ENCODE assay signal across 18 mouse cellular contexts in the genomic region with DNA sequence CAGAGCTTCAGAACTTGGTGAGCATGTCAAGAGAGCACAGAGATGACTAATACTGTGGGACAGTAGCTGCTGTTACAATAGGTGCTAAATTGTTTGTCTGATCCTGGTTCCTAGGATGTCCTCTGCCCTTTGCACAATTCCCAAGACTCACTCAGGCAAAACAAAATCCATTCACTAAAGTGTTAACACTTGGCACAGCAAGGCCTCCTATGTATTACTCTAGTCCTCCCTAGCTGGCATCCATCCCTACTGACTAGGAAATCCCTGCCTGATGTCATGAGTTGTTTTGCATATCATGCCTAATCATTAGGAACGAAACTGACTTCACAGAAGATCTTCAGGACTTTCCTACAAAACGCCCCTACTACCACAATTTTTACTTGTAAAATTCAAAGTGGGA.
DNase-seq lines count a peak whose midpoint lies in the region; ATAC-seq and TF ChIP-seq lines count a peak whose summit lies in the region.
"Had no signal": no experiment of that assay in that cellular context is flagged by ENCODE, and none has a peak within 500 bp of the region (broad histone marks: within the 10 kb centered on the region; RNA-seq: fewer than 3 reads in every experiment).

No protein-coding gene starts in this region.

- no peak overlapping the region for H3K4me3 ChIP-seq in heart, embryonic 15.5 days
- H3K4me3 ChIP-seq in liver, postnatal 0 days (ENCODE audit: low read depth, low read length) = no peak overlapping the region
- H3K4me3 ChIP-seq in limb, embryonic 10.5 days = no peak overlapping the region
- H3K4me3 ChIP-seq: embryonic facial prominence, embryonic 15.5 days; forebrain, embryonic 12.5 days; layer of hippocampus, adult 2 months; limb, embryonic 13.5 days; liver, embryonic 15.5 days; stomach, embryonic 15.5 days had no signal

- peak overlapping the region; percentile 54 for H3K27ac ChIP-seq in heart, embryonic 15.5 days
- peak overlapping the region; percentile 17; the same call in 1 of the 2 replicates for H3K27ac ChIP-seq in liver, postnatal 0 days (ENCODE audit: low read depth)
- H3K27ac ChIP-seq in limb, embryonic 10.5 days = peak overlapping the region; percentile 74
- H3K27ac ChIP-seq: embryonic facial prominence, embryonic 15.5 days; forebrain, embryonic 12.5 days; layer of hippocampus, adult 2 months; limb, embryonic 13.5 days; liver, embryonic 15.5 days; stomach, embryonic 15.5 days had no signal

- no peaks in the 10 kb centered on the region for H3K9me3 ChIP-seq in heart, embryonic 15.5 days (replicated peaks)
- no peaks in the 10 kb centered on the region for H3K9me3 ChIP-seq in liver, postnatal 0 days (ENCODE audit: low read length)
- H3K9me3 ChIP-seq in limb, embryonic 10.5 days (replicated peaks) = no peaks in the 10 kb centered on the region
- H3K9me3 ChIP-seq: embryonic facial prominence, embryonic 15.5 days; forebrain, embryonic 12.5 days; limb, embryonic 13.5 days; liver, embryonic 15.5 days; stomach, embryonic 15.5 days had no signal

- H3K27me3 ChIP-seq in heart, embryonic 15.5 days = no peaks in the 10 kb centered on the region
- H3K27me3 ChIP-seq in liver, postnatal 0 days (ENCODE audit: insufficient read depth, low read length) = no peaks in the 10 kb centered on the region
- H3K27me3 ChIP-seq in limb, embryonic 10.5 days (ENCODE audit: low read depth, poor library complexity, severe bottlenecking) = no peaks in the 10 kb centered on the region
- H3K27me3 ChIP-seq: embryonic facial prominence, embryonic 15.5 days; forebrain, embryonic 12.5 days; liver, embryonic 15.5 days; stomach, embryonic 15.5 days had no signal

- H3K36me3 ChIP-seq in heart, embryonic 15.5 days = peaks cover 5% of the 10 kb centered on the region; the same call in 1 of the 2 replicates
- 0 out of 2 replicates have a peak, but pooled peaks cover 2% of the 10 kb centered on the region for H3K36me3 ChIP-seq in liver, postnatal 0 days (replicated peaks; ENCODE audit: insufficient read depth, low read length)
- H3K36me3 ChIP-seq in limb, embryonic 10.5 days = no peaks in the 10 kb centered on the region
- H3K36me3 ChIP-seq: embryonic facial prominence, embryonic 15.5 days; forebrain, embryonic 12.5 days; limb, embryonic 13.5 days; liver, embryonic 15.5 days; stomach, embryonic 15.5 days had no signal

- H3K4me1 ChIP-seq in heart, embryonic 15.5 days (replicated peaks) = peaks cover 25% of the 10 kb centered on the region
- no peaks in the 10 kb centered on the region for H3K4me1 ChIP-seq in liver, postnatal 0 days (ENCODE audit: insufficient read depth)
- H3K4me1 ChIP-seq in limb, embryonic 10.5 days = peaks cover 28% of the 10 kb centered on the region
- H3K4me1 ChIP-seq: liver, embryonic 15.5 days had no signal

- ATAC-seq in heart, embryonic 15.5 days (replicated peaks; ENCODE audit: insufficient number of reproducible peaks, insufficient read depth, low FRiP score, low read depth) = no peak
- ATAC-seq in liver, postnatal 0 days = peak; percentile 52

- peak; percentile 9 for DNase-seq in embryo, embryonic 10 days (ENCODE audit: low spot score)
- no peak for DNase-seq in embryo, embryonic 9.5 days (ENCODE audit: extremely low spot score)
- no peak for DNase-seq in heart, postnatal 25 days (ENCODE audit: low spot score)
- DNase-seq in liver, postnatal 0 days = no peak
- no peak for DNase-seq in liver
- DNase-seq in limb, embryonic 10.5 days (ENCODE audit: low spot score) = no peak
- no peak for DNase-seq in left cerebral cortex, adult 18-20 months (ENCODE audit: low spot score in 2 of 2)
- DNase-seq: adrenal gland, postnatal 14 days; cerebellum, adult 18-20 months; gastrocnemius, postnatal 14 days; thymus, adult 2 months had no signal

- intact Hi-C loops in heart, postnatal 25 days (cut with DNase I) = no loop called here

- TF ChIP-seq CTCF in liver, postnatal 0 days (IDR thresholded peaks at IDR 0.05; ENCODE audit: low read depth) = no peak

- no peak overlapping the region for H3K4me2 ChIP-seq in heart, embryonic 15.5 days
- H3K4me2 ChIP-seq in liver, postnatal 0 days (ENCODE audit: low read depth, low read length) = no peak overlapping the region
- H3K4me2 ChIP-seq: embryonic facial prominence, embryonic 15.5 days; forebrain, embryonic 12.5 days; limb, embryonic 13.5 days; liver, embryonic 15.5 days; stomach, embryonic 15.5 days had no signal

- no peak overlapping the region for H3K9ac ChIP-seq in heart, embryonic 15.5 days
- no peak overlapping the region for H3K9ac ChIP-seq in liver, postnatal 0 days (replicated peaks)
- H3K9ac ChIP-seq: embryonic facial prominence, embryonic 15.5 days; forebrain, embryonic 12.5 days; limb, embryonic 13.5 days; liver, embryonic 15.5 days; stomach, embryonic 15.5 days had no signal

- TF ChIP-seq EP300 in liver, postnatal 0 days (IDR thresholded peaks at IDR 0.05; ENCODE audit: low read depth) = no peak

- WGBS in heart, embryonic 15.5 days = 28% methylated on average over 2 of the region's 2 CpGs
- 64% methylated on average over 2 of the region's 2 CpGs for WGBS in liver, postnatal 0 days (ENCODE audit: insufficient replicate concordance)
- 71% methylated on average over 2 of the region's 2 CpGs for WGBS in limb, embryonic 10.5 days

Comparison
In these comparisons a context has a peak if more than half of its experiments do, and no peak if none do; other contexts are left out.
1. H3K27ac ChIP-seq: peak in every context shown above with its lines; median percentile 74 in limb, embryonic 10.5 days; 54 in heart, embryonic 15.5 days; 17 in liver, postnatal 0 days.